Mouse (Mus musculus) C2C12 (cell line): ENCODE measurements at regions not wholly inside any gene's neighbourhood (a gene's known extent, or its start where the extent isn't known, plus 50 kb on each side); places are given as distances from the start of the nearest gene placed in this dataset.

ENCODE experiments used
- CTCF ChIP-seq: IDR thresholded peaks from one replicate; pipeline ENCODE4 v1.5.1; 2011; ENCODE audit not compliant: control insufficient read depth, insufficient read depth, insufficient read length
- MAX ChIP-seq: IDR thresholded peaks from one replicate; pipeline ENCODE4 v1.6.1; 2011; ENCODE audit warnings: mild to moderate bottlenecking, control low read depth
- MYOG ChIP-seq: IDR thresholded peaks from one replicate; pipeline ENCODE4 v1.6.1; 2011; ENCODE audit not compliant: control insufficient read depth, insufficient read length; ENCODE audit errors: extremely low read depth
- USF1 ChIP-seq: IDR thresholded peaks from one replicate; pipeline ENCODE4 v1.6.1; 2011; ENCODE audit warnings: low read depth, mild to moderate bottlenecking, control low read depth, moderate library complexity

DNA sequence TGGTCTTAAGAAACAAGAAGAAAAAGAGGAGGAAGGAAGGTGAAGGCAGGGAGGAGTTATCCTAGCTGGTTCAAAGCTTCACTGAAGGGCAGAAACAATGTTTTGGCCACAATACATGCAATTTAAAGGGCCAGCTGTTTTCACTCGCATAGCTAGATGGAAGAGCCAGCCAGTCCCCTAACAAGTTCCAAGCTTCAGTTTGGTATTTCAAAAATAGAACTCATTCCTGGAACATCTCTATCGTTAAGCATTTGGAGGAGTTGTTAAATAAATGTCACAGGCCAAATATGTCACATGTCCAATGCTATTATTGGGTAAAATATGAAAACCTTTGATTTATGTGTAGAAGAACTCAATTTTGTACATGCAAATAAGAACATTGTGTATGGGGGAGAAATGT, 194.8 kb downstream of the Tmsb4x start:
- TF ChIP-seq USF1: no peak
- TF ChIP-seq MYOG: no peak
- TF ChIP-seq MAX: no peak
- no peak for TF ChIP-seq CTCF
